Mouse (Mus musculus) C2C12 (cell line): ENCODE results near the gene Dhh.

ENCODE experiments used
- CEBPB ChIP-seq: IDR thresholded peaks from one replicate; pipeline ENCODE4 v1.6.1; 2011; ENCODE audit warnings: low read depth, mild to moderate bottlenecking, control low read depth, moderate library complexity
- CTCF ChIP-seq: IDR thresholded peaks from one replicate; pipeline ENCODE4 v1.5.1; 2011; ENCODE audit not compliant: control insufficient read depth, insufficient read depth, insufficient read length
- MAX ChIP-seq: IDR thresholded peaks from one replicate; pipeline ENCODE4 v1.6.1; 2011; ENCODE audit warnings: mild to moderate bottlenecking, control low read depth
- MYOD1 ChIP-seq: IDR thresholded peaks from one replicate; pipeline ENCODE4 v1.6.1; 2011; ENCODE audit warnings: low read depth; ENCODE audit not compliant: control insufficient read depth, insufficient read length
- MYOG ChIP-seq: IDR thresholded peaks from one replicate; pipeline ENCODE4 v1.6.1; 2011; ENCODE audit not compliant: control insufficient read depth, insufficient read length; ENCODE audit errors: extremely low read depth
- USF1 ChIP-seq: IDR thresholded peaks from one replicate; pipeline ENCODE4 v1.6.1; 2011; ENCODE audit warnings: low read depth, mild to moderate bottlenecking, control low read depth, moderate library complexity

DNA sequence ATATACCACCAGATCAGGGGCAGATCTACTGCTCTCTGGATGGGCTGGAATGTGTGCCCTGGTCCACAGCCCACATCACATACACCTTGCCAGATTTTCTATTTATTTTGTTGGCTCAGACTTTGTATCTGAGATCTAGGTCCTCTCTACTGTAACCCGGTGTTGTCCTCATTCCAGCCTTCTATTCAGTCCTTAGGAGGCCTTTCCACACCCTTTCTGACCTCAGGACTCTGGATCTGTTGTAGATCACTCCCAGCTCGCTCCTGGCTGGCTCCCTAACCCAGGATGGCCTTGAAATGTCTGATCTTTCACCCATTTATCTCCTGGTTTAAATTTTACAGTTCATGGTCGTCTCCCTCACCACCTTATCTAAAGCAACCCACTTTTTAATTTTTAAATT, 26.3 kb upstream of the Dhh start:
- TF ChIP-seq CTCF = no peak
- TF ChIP-seq MAX = no peak
- TF ChIP-seq USF1 = no peak
- no peak for TF ChIP-seq MYOD1
- TF ChIP-seq MYOG = no peak
- no peak for TF ChIP-seq CEBPB
